Mouse (Mus musculus) stomach, postnatal 0 days (tissue): Measurements from ENCODE around the gene Hyal2. TPM values are rescaled to one million over a fixed set of nuclear protein-coding genes. Genes with fewer than 3 reads are reported as not detected.

Source experiments
- ATAC-seq: fragments of 200-750 bp; cut with Nextera tagmentation; 2 replicates; pipeline ENCODE4 v1.8.0; 2017; ENCODE audit not compliant: low FRiP score, low TSS enrichment
- DNase-seq: peaks from one replicate; pipeline ENCODE4 v3.0.0-alpha.2; 2016; ENCODE audit warnings: low spot score
- H3K27ac ChIP-seq: fragments of 300-500 bp; sonication (generic); replicated peaks from 2 replicates; pipeline ENCODE4 v1.5.1; 2014; ENCODE audit warnings: mild to moderate bottlenecking, control low read depth
- H3K27me3 ChIP-seq: fragments of 300-500 bp; sonication (generic); 2 replicates; pipeline ENCODE4 v1.6.1; 2014; ENCODE audit warnings: low read length; ENCODE audit not compliant: control insufficient read depth, insufficient read depth
- H3K36me3 ChIP-seq: fragments of 300-500 bp; sonication (generic); 2 replicates; pipeline ENCODE4 v1.6.1; 2014; ENCODE audit warnings: low read length, mixed read lengths; ENCODE audit not compliant: control insufficient read depth, insufficient read depth
- H3K4me1 ChIP-seq: fragments of 300-500 bp; sonication (generic); replicated peaks from 2 replicates; pipeline ENCODE4 v1.6.1; 2014; ENCODE audit warnings: antibody characterized with exemption; ENCODE audit not compliant: control insufficient read depth, insufficient read depth
- H3K4me2 ChIP-seq: fragments of 300-500 bp; sonication (generic); replicated peaks from 2 replicates; pipeline ENCODE4 v1.6.1; 2014; ENCODE audit warnings: low read depth, mild to moderate bottlenecking, control low read depth, moderate library complexity
- H3K4me3 ChIP-seq: fragments of 300-500 bp; sonication (generic); 2 replicates; pipeline ENCODE4 v1.5.1; 2014; ENCODE audit warnings: low read depth, low read length, control low read depth
- H3K9ac ChIP-seq: fragments of 300-500 bp; sonication (generic); 2 replicates; pipeline ENCODE4 v1.6.1; 2014; ENCODE audit warnings: mild to moderate bottlenecking, low read length, control low read depth, mixed read lengths
- H3K9me3 ChIP-seq: fragments of 300-500 bp; sonication (generic); 2 replicates; pipeline ENCODE4 v1.6.1; 2016; ENCODE audit warnings: low read length; ENCODE audit not compliant: control insufficient read depth
- CTCF ChIP-seq: IDR thresholded peaks from 2 replicates; pipeline ENCODE4 v1.5.1; 2016; ENCODE audit warnings: antibody characterized with exemption, low read depth, mild to moderate bottlenecking, moderate library complexity
- EP300 ChIP-seq: optimal IDR thresholded peaks from 2 replicates; pipeline ENCODE3; 2016; ENCODE audit warnings: antibody characterized with exemption
- WGBS: fragments of 180-500 bp; shearing (Covaris S2); extraction: QIAGEN DNeasy Blood & Tissue Kit; methylation state at CpG from one replicate; pipeline ENCODE4 v1.1.7; 2014; 5-methylcytosine and 5-hydroxymethylcytosine counted together
- polyA plus RNA-seq: library from polyadenylated mRNA; unstranded; fragments of >200 nt; fragmentation: Nextera tagmentation; extraction: Ambion mirVana; gene quantifications from 2 replicates; pipeline ENCODE4 v1.2.1, GENCODE M21; 2015

Gene Hyal2
- polyA plus RNA-seq, 1 experiment from 2014 or later = 50.4 TPM

GRCm38 (mm10) chr9:107551117-107551889 lies 16.4 kb upstream of the Hyal2 start, which contains the start of gene Rassf1:
Gene Rassf1 (plus strand): TSS chr9:107551555.
- Histone ChIP-seq H3K4me2 (peak within 1 kb of the TSS; percentile 78), H3K27ac (peak within 1 kb of the TSS; percentile 69), H3K4me3 (peak within 1 kb of the TSS; percentile 46), H3K9me3 (no peaks in the 10 kb centered on the region), H3K4me1 (peaks cover 19% of the 10 kb centered on the region), H3K27me3 (no peaks in the 10 kb centered on the region), H3K36me3 (no peaks in the 10 kb centered on the region), H3K9ac (peak within 1 kb of the TSS; percentile 59)
- DNase-seq (peak; percentile 80), ATAC-seq (peak; percentile 43)
- 2% methylated on average over 62 of the region's 63 CpGs for WGBS
- TF ChIP-seq CTCF = no peak

- no peaks in the 10 kb centered on the region for H3K27me3 ChIP-seq
- DNase-seq = no peak
- no peak for ATAC-seq
- no peaks in the 10 kb centered on the region for H3K9me3 ChIP-seq
- no peak for TF ChIP-seq CTCF
- TF ChIP-seq EP300 = no peak
- H3K4me2 ChIP-seq = peak overlapping the region; percentile 78
- peak overlapping the region; percentile 46 for H3K4me3 ChIP-seq
- peaks cover 24% of the 10 kb centered on the region for H3K4me1 ChIP-seq
- H3K9ac ChIP-seq = peak overlapping the region; percentile 59
- peak overlapping the region; percentile 69 for H3K27ac ChIP-seq
- H3K36me3 ChIP-seq = no peaks in the 10 kb centered on the region
- WGBS = 11% methylated on average over 8 of the region's 8 CpGs
Observed at GRCm38 (mm10) chr9:107551890-107552355, 15.8 kb upstream of the Hyal2 start.

- no peaks in the 10 kb centered on the region for H3K9me3 ChIP-seq
- ATAC-seq = no peak
- no peak for DNase-seq
- no peak overlapping the region for H3K4me3 ChIP-seq
- H3K4me2 ChIP-seq = peak overlapping the region; percentile 78; the same call in 1 of the 2 replicates
- no peak overlapping the region for H3K9ac ChIP-seq
- peak overlapping the region; percentile 69; the same call in 1 of the 2 replicates for H3K27ac ChIP-seq
- H3K4me1 ChIP-seq = peaks cover 22% of the 10 kb centered on the region
- peaks cover 7% of the 10 kb centered on the region for H3K36me3 ChIP-seq
- H3K27me3 ChIP-seq = no peaks in the 10 kb centered on the region
- no peak for TF ChIP-seq CTCF
- TF ChIP-seq EP300 = no peak
- 73% methylated on average over 5 of the region's 5 CpGs for WGBS
Observed at GRCm38 (mm10) chr9:107552690-107553393, 14.9 kb upstream of the Hyal2 start.

GRCm38 (mm10) chr9:107553541-107554318 lies 14.0 kb upstream of the Hyal2 start:
- TF ChIP-seq EP300 = no peak
- no peak for TF ChIP-seq CTCF
- DNase-seq = no peak
- Histone ChIP-seq H3K4me1 (peaks cover 22% of the 10 kb centered on the region), H3K27me3 (no peaks in the 10 kb centered on the region), H3K9ac (peak overlapping the region; percentile 58), H3K27ac (peak overlapping the region; percentile 78), H3K36me3 (peaks cover 16% of the 10 kb centered on the region), H3K9me3 (no peaks in the 10 kb centered on the region), H3K4me3 (peak overlapping the region; percentile 69), H3K4me2 (peak overlapping the region; percentile 83)
- ATAC-seq = peak; percentile 33; the same call in 1 of the 2 replicates
- whole genome bisulfite sequencing = 7% methylated on average over 37 of the region's 37 CpGs

- Histone ChIP-seq H3K4me3 (peak overlapping the region; percentile 69), H3K27ac (peak overlapping the region; percentile 97), H3K4me2 (peak overlapping the region; percentile 83), H3K4me1 (peaks cover 22% of the 10 kb centered on the region), H3K36me3 (peaks cover 22% of the 10 kb centered on the region), H3K9ac (peak overlapping the region; percentile 85), H3K9me3 (no peaks in the 10 kb centered on the region), H3K27me3 (no peaks in the 10 kb centered on the region)
- DNase-seq (peak; percentile 98), ATAC-seq (peak; percentile 91)
- WGBS = under 1% methylated on average over 45 of the region's 53 CpGs
- TF ChIP-seq EP300 = no peak
- TF ChIP-seq CTCF = no peak; the same call in 1 of the 2 replicates
Observed at GRCm38 (mm10) chr9:107554319-107554825, 13.4 kb upstream of the Hyal2 start.
